Mouse (Mus musculus) brown adipose tissue, adult 24 weeks (tissue): ENCODE measurements around the gene Fam83d. TPM values are rescaled to one million over a fixed set of nuclear protein-coding genes. Genes with fewer than 3 reads are reported as not detected.

Experiments
- H3K27ac ChIP-seq: fragments of 200-500 bp; replicated peaks from 2 replicates; pipeline ENCODE4 v1.5.1; 2012; ENCODE audit warnings: low read depth, mild to moderate bottlenecking, low read length
- H3K4me1 ChIP-seq: fragments of 200-500 bp; 2 replicates; pipeline ENCODE4 v1.6.1; 2012; ENCODE audit warnings: low read length, mixed read lengths; ENCODE audit not compliant: control insufficient read depth, insufficient read depth, insufficient read length
- H3K4me3 ChIP-seq: fragments of 200-500 bp; 2 replicates; pipeline ENCODE4 v1.5.1; 2012; ENCODE audit warnings: low read depth, mild to moderate bottlenecking, low read length, moderate library complexity; ENCODE audit not compliant: insufficient read depth
- polyA plus RNA-seq: library from polyadenylated mRNA; stranded (reverse); fragments of >200 nt; gene quantifications from 2 replicates; pipeline ENCODE4 v1.2.4, GENCODE M21; 2012; ENCODE audit not compliant: missing spikeins, insufficient read depth, insufficient read length

Fam83d gene
- polyA plus RNA-seq, 1 experiment: not detected

DNA sequence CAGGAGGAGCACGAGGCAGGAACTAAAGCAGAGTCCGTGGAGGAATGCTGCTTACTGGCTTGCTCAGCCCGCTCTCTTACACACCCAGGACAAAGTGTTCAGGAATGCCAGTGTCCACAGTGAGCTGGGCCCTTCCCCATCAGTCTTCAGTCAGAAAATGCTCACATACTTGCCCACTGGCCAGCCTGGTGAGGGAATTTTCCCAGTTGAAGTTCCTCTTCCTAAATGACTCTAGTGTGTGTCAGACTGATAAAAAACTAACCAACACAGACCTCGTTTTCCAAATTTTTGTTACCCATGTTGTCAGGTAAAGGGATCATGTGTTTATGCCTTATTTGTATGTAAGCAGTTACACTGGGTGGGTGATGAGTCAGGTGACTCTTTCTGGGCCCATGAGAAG, 48.3 kb downstream of the Fam83d start:
- Histone ChIP-seq H3K4me3 (no peak overlapping the region), H3K4me1 (no peaks in the 10 kb centered on the region), H3K27ac (no peak overlapping the region)

DNA sequence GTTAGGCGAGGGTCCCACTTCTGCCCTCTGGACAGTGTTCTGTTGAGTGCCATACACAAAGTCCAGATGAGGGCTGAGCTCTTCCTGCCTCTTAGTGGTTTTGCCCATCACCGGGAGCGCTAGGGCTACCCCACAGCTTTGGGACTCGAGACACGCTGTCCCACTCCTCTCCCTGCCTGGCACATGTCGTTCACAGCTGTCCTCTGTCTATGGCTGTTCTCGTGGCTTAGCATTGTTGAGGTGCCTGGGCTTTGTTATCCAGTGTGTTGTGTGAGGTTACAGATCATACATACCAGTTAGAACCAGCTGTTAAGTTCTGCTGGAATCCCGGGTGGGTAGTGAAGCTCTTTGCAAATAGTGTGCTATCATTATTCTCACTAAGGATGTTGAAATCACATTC, 49.8 kb downstream of the Fam83d start:
- Histone ChIP-seq H3K4me3 (no peak overlapping the region), H3K4me1 (no peaks in the 10 kb centered on the region), H3K27ac (no peak overlapping the region)

DNA sequence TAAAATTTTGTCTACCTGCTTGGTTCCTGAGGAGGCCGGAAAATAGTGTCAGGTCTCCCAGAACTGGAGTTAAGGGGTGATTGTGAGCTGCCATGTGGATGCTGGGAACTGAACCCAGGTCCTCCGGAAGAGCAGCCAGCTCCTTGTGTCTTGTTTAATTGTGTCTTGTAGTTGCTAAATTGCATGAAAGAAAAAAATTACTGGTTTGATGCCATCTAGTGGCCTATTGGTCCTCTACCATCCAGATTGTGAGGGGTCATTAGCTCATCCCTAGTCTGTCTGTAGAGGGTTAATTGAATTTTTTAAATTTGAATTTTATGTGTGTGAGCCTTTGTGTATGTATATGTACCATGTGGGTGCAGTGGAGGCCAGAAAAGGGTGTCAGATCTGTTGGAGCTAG, 60.2 kb downstream of the Fam83d start:
- Histone ChIP-seq H3K4me1 (no peaks in the 10 kb centered on the region), H3K27ac (no peak overlapping the region)

DNA sequence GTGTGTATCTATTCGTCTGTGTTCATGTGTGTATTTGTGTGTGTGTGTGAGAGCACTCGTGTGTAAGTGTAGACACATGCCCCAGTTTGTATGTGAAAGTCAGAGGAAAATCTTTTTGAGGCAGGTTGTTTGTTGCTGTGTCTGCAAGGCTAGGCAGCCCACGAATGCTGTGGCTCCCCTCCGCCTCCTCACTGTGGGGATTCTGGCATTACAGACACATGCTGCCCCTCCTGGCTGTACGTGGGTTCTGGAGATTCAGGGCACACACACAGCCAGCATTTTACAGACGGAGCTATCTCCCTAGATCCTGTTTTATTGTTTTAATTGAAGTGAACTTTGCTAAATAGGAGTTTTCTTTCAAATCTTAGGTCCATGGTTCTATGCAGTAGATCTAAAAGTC, 61.9 kb downstream of the Fam83d start:
- H3K4me1 ChIP-seq: no peaks in the 10 kb centered on the region
- no peak overlapping the region for H3K4me3 ChIP-seq
- H3K27ac ChIP-seq: no peak overlapping the region

More for the DNA sequence above, 60.2 kb downstream of the Fam83d start:
- H3K4me3 ChIP-seq: no peak overlapping the region

DNA sequence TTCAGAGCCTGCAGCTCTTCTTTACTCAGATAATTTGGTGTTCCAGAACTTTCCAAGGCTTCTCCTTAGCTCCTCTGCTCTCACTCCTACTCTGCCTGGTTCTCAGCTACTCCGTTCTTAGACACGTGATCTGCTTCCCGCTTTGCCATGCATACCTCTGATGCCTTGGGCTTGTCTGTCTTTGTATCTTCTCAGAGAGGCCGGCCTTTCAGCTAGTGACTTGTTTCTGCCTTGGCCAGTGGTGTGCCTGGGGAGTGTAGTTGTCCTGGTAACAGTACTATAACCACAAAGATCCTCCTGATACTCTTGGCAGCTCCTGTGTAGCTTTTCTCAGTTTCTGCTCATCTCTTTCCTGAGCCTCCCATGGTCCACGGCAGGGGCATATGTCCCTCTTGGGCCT, 65.3 kb downstream of the Fam83d start:
- Histone ChIP-seq H3K27ac (no peak overlapping the region), H3K4me3 (no peak overlapping the region), H3K4me1 (no peaks in the 10 kb centered on the region)

DNA sequence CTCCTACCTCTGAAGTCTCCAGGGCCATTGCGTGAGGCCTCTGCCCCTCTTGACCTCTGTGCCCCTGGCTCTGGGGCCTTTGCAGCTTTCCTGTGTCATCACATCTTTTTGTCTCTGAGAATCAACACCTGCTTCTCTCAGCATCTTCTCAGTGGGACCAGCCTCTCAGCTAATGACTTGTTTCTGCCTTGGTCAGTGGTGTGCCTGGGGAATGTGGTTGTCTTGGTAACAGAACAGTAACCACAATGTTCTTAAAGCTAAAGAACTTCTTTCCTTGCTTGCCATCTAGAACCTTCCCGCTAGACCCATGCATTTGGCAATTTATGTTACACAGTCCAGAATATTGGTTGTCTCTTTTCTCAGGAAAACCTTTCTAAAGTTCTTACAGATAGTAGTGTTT, 65.8 kb downstream of the Fam83d start:
- no peak overlapping the region for H3K27ac ChIP-seq
- no peak overlapping the region for H3K4me3 ChIP-seq
- no peaks in the 10 kb centered on the region for H3K4me1 ChIP-seq

Other genes with a start within 250 kb of the Fam83d start
- not detected in 2 replicates for gene Slc32a1, start 157.3 kb upstream of the Fam83d start, polyA plus RNA-seq
- gene Actr5, start 143.2 kb upstream of the Fam83d start, polyA plus RNA-seq: 3.5 and 3.9 TPM in 2 replicates
- 1.1 and 2.3 TPM in 2 replicates for gene Ppp1r16b, start 102.7 kb upstream of the Fam83d start, polyA plus RNA-seq
- gene Dhx35, start 26.7 kb downstream of the Fam83d start, polyA plus RNA-seq: 4.1 and 8.0 TPM in 2 replicates